Mouse (Mus musculus) ES-E14 (cell line): Measurements from ENCODE around the gene Lrp3.

Experiments used
- HCFC1 ChIP-seq: IDR thresholded peaks from 2 replicates; pipeline ENCODE4 v1.6.1; 2012; ENCODE audit warnings: low read length, inconsistent platforms, borderline replicate concordance; ENCODE audit not compliant: insufficient read depth
- MAFK ChIP-seq: IDR thresholded peaks from 2 replicates; pipeline ENCODE4 v1.6.1; 2014; ENCODE audit warnings: mild to moderate bottlenecking, low read depth, low read length, inconsistent platforms; ENCODE audit not compliant: insufficient read depth
- ZNF384 ChIP-seq: IDR thresholded peaks from 2 replicates; pipeline ENCODE4 v1.6.1; 2012; ENCODE audit warnings: low read depth, low read length, inconsistent platforms

GRCm38 (mm10) chr7:35220694-35221365 is 5.5 kb upstream of the Lrp3 start:
- TF ChIP-seq HCFC1 (no peak), ZNF384 (no peak), MAFK (no peak)
